ENCODE assay signal across 22 mouse cellular contexts in the genomic region with DNA sequence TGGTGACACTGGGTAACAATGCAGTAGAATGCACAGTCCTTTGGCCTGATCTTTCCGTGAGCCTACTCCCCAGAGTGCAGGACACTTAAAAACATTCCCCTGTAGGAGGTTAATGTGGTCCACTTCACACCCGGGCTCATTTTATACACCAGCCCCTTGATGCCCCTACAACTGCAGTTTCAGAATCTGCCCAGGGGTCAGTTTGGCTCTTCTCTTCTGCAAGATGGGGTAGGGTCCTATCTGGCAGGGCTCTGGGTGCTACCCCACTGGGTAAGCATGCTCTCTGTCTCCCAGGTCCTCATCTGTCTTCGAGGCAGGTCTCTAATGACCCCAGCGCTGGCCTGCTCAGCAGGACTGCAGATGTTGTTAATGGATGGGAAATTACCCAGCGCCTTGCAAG.
"Had no signal": no experiment of that assay in that cellular context is flagged by ENCODE, and none has a peak within 500 bp of the region (broad histone marks: within the 10 kb centered on the region; RNA-seq: fewer than 3 reads in every experiment).

No protein-coding gene starts in this region.

- H3K27ac ChIP-seq: lung, embryonic 15.5 days; macrophage; neural tube, embryonic 13.5 days; neural tube, embryonic 15.5 days had no signal

- DNase-seq: liver, postnatal 0 days; lung, adult 2 months; lung, postnatal 14 days; lung, postnatal 36 days; midbrain, embryonic 14.5 days; retina, postnatal 1 day; right cerebral cortex, adult 18-20 months; right cerebral cortex, postnatal 25 days; right cerebral cortex, postnatal 4 days; spleen, adult 18-20 months; thymus, adult 18-20 months; thymus, postnatal 25 days; thymus, postnatal 4 days had no signal

- H3K36me3 ChIP-seq: lung, embryonic 15.5 days; neural tube, embryonic 13.5 days; neural tube, embryonic 15.5 days had no signal

- H3K9ac ChIP-seq: liver, postnatal 0 days; lung, embryonic 15.5 days; neural tube, embryonic 13.5 days; neural tube, embryonic 15.5 days had no signal

- H3K9me3 ChIP-seq: lung, embryonic 15.5 days; neural tube, embryonic 13.5 days; neural tube, embryonic 15.5 days had no signal

- H3K4me3 ChIP-seq: lung, embryonic 15.5 days; megakaryocyte, embryonic 14.5 days; myocyte; neural tube, embryonic 13.5 days; neural tube, embryonic 15.5 days had no signal

- ATAC-seq: liver, postnatal 0 days; lung, postnatal 0 days; midbrain, embryonic 16.5 days had no signal

- H3K4me2 ChIP-seq: lung, embryonic 15.5 days; midbrain, embryonic 11.5 days; neural tube, embryonic 13.5 days; neural tube, embryonic 15.5 days had no signal

- H3K4me1 ChIP-seq: lung, embryonic 15.5 days; megakaryocyte, embryonic 14.5 days; neural tube, embryonic 13.5 days; neural tube, embryonic 15.5 days had no signal

- H3K27me3 ChIP-seq: lung, embryonic 15.5 days; megakaryocyte, embryonic 14.5 days; neural tube, embryonic 13.5 days; neural tube, embryonic 15.5 days had no signal
